15 mouse cellular contexts compared by ENCODE assay signal in the genomic region with DNA sequence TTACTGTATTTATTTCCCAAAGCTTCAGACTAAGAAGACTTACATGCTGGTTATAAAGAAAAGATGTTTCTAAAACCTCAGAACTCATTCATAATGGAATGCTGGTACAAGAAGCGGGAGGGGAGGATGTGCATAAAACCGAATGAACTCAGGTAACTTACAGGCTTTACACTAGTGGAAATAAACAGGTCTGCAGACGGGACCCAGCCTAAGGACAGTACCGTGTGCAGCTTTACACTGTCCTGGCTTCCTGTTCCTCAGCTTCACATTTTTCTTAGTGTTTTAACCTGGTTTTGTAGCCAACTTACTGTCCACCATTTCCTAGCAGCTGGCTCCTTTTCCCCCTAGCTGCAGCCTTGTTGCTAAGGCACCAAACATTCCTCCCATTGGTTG.
"Had no signal": no experiment of that assay in that cellular context is flagged by ENCODE, and none has a peak within 500 bp of the region (broad histone marks: within the 10 kb centered on the region; RNA-seq: fewer than 3 reads in every experiment).

No protein-coding gene starts in this region.

- DNase-seq: kidney, adult 2 months; kidney, postnatal 14 days; left cerebral cortex, postnatal 4 days; liver, embryonic 13.5 days; lung, adult 2 months; lung, postnatal 36 days; thymus, adult 18-20 months; thymus, postnatal 36 days had no signal

- H3K36me3 ChIP-seq: liver, embryonic 13.5 days; midbrain, embryonic 10.5 days; midbrain, embryonic 13.5 days had no signal

- H3K9ac ChIP-seq: liver, embryonic 13.5 days; midbrain, embryonic 13.5 days had no signal

- H3K27ac ChIP-seq: liver, embryonic 13.5 days; midbrain, embryonic 10.5 days; midbrain, embryonic 13.5 days had no signal

- H3K9me3 ChIP-seq: liver, embryonic 13.5 days; megakaryocyte, embryonic 14.5 days; midbrain, embryonic 10.5 days; midbrain, embryonic 13.5 days had no signal

- ATAC-seq: intestine, postnatal 0 days; lung, postnatal 0 days; midbrain, embryonic 13.5 days; midbrain, embryonic 16.5 days had no signal

- H3K4me2 ChIP-seq: liver, embryonic 13.5 days; midbrain, embryonic 13.5 days had no signal

- H3K4me3 ChIP-seq: liver, embryonic 13.5 days; megakaryocyte, embryonic 14.5 days; midbrain, embryonic 10.5 days; midbrain, embryonic 13.5 days; myocyte had no signal

- H3K27me3 ChIP-seq: liver, embryonic 13.5 days; megakaryocyte, embryonic 14.5 days; midbrain, embryonic 13.5 days had no signal

- H3K4me1 ChIP-seq: liver, embryonic 13.5 days; megakaryocyte, embryonic 14.5 days; midbrain, embryonic 10.5 days; midbrain, embryonic 13.5 days had no signal
